Mouse (Mus musculus): ENCODE results near the gene Nkx2-5.

Nkx2-5 gene

GRCm38 (mm10) chr17:26836377-26836776 is 8.4 kb downstream of the Nkx2-5 start:
- no peak for DNase-seq (ENCODE audit: low spot score)

- no peak for DNase-seq (ENCODE audit: low spot score)
Measured at GRCm38 (mm10) chr17:26835956-26836355, 8.9 kb downstream of the Nkx2-5 start.

- DNase-seq (ENCODE audit: low spot score) = no peak
Measured at GRCm38 (mm10) chr17:26834966-26835755, 9.6 kb downstream of the Nkx2-5 start.

GRCm38 (mm10) chr17:26834302-26834965 is 10.4 kb downstream of the Nkx2-5 start:
- DNase-seq (ENCODE audit: low spot score) = no peak

- DNase-seq (ENCODE audit: low spot score) = no peak
Measured at GRCm38 (mm10) chr17:26833806-26834205, 11.0 kb downstream of the Nkx2-5 start.

- no peak for DNase-seq (ENCODE audit: low spot score)
Measured at GRCm38 (mm10) chr17:26826131-26826530, 18.7 kb downstream of the Nkx2-5 start.

GRCm38 (mm10) chr17:26817776-26818175 is 27.0 kb downstream of the Nkx2-5 start:
- no peak for DNase-seq (ENCODE audit: low spot score)

GRCm38 (mm10) chr17:26816810-26817209 is 28.0 kb downstream of the Nkx2-5 start:
- no peak for DNase-seq (ENCODE audit: low spot score)

GRCm38 (mm10) chr17:26813497-26813896 is 31.3 kb downstream of the Nkx2-5 start:
- no peak for DNase-seq (ENCODE audit: low spot score)

GRCm38 (mm10) chr17:26812607-26813006 is 32.2 kb downstream of the Nkx2-5 start:
- no peak for DNase-seq (ENCODE audit: low spot score)

GRCm38 (mm10) chr17:26802886-26803285 is 41.9 kb downstream of the Nkx2-5 start:
- no peak for DNase-seq (ENCODE audit: low spot score)

- DNase-seq (ENCODE audit: low spot score) = no peak
Measured at GRCm38 (mm10) chr17:26797379-26798128, 47.3 kb downstream of the Nkx2-5 start.

GRCm38 (mm10) chr17:26795386-26795785 is 49.4 kb downstream of the Nkx2-5 start:
- no peak for DNase-seq (ENCODE audit: low spot score)

GRCm38 (mm10) chr17:26794744-26795143 is 50.1 kb downstream of the Nkx2-5 start:
- DNase-seq (ENCODE audit: low spot score) = no peak

- no peak for DNase-seq (ENCODE audit: low spot score)
Measured at GRCm38 (mm10) chr17:26793068-26793765, 51.6 kb downstream of the Nkx2-5 start.

- peak; percentile 58 for DNase-seq (ENCODE audit: low spot score)
Measured at GRCm38 (mm10) chr17:26792096-26792495, 52.7 kb downstream of the Nkx2-5 start.

- no peak for DNase-seq (ENCODE audit: low spot score)
Measured at GRCm38 (mm10) chr17:26791580-26791979, 53.2 kb downstream of the Nkx2-5 start.

- no peak for DNase-seq (ENCODE audit: low spot score)
Measured at GRCm38 (mm10) chr17:26790269-26791214, 54.3 kb downstream of the Nkx2-5 start.

- DNase-seq (ENCODE audit: low spot score) = no peak
Measured at GRCm38 (mm10) chr17:26789460-26790268, 55.1 kb downstream of the Nkx2-5 start.

GRCm38 (mm10) chr17:26788986-26789385 is 55.8 kb downstream of the Nkx2-5 start:
- DNase-seq (ENCODE audit: low spot score) = no peak
